Mouse (Mus musculus) ovary, postnatal 14 days (tissue): ENCODE measurements around the gene Sez6l2.
"Not testable (repeated sequence)": the region's sequence is repeated elsewhere in the genome, so short reads cannot be mapped to it uniquely, and the experiment has no call there.

Source experiments
- DNase-seq: peaks from one replicate; pipeline ENCODE4 v3.0.0; 2022; ENCODE audit warnings: low spot score

Sez6l2 gene

DNA sequence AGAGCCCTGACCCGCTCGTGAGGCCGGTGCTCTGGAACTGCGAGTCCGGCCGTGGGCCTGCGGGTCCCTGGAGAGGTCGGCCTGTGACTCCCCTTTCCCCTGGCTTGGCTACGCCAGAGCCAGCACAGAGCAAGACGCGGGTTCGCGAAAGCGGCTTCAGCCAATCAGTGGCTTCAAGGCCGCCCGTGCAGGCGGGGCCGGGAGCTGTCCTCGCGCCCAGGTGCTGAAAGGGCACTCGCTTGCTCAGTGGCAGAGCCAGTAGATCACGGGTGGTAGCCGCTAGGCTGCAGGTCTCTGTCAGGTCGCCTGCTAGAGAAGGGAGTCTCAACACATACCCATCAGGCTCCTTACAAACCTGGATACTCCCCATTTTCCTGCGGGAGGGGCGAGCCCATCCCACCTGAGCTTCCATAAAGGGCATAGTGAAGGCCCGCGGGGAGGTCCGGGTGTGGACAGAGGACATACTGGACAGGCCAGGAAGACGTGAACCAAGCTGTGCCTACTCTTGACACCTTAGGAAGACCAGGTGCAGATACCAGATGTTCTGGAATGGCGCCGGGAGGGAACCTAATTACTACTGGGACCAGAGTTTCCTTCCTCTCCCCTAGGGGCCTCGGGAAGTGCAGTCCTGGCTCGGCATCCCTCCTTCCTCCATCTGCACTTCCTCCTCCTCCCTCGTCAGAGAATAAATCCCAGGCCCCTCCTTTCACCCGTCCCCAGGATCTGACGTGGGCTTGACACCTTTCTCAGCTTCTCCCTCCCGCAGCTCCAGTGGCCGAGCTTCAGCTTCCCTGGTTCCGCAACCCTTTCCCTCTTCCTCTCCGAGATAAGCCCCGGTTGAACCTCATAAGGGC lies at the start of gene Sez6l2:
Gene Sez6l2, plus strand, starts transcription at position 771 of the 854 bp plus-strand sequence.
- DNase-seq, result peak; percentile 91

DNA sequence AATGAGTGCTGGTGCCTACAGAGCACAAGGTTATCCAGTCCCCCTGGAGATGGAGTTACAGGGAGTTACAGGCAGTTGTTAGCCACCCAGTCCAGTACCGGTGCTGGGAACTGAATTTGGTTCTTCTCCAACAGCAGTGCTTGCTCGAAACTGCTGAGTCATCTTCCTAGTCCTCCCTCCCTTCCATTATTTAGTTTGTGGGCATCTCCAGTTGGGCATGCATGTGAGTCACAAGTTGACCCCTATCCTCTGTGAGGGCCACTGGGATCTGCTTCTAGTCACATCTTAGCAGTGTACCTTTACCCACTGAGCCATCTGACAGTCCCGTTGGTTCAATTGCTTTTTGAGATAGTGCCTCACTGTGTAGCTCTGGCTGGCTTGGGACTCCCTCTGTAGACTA lies 44.8 kb upstream of the Sez6l2 start:
- DNase-seq, result no peak

DNA sequence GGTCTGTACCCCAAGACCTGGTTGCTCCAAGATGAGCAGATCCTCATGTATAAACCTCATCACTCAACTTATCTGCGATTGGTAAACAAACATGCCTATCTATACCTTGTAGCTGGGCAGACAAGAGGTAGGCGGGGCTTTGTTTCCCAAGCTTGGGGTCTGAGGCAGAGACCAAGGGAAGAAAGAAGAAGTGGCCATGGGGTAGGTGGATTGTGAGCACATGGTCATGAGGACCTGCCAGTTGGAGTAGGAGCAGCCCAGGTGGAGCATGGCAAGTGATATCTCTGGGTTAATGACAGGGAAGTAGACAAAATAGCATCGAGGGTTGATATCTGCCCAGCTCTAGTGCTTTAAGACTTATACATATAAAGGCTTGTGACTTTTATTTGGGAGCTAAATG lies 35.5 kb upstream of the Sez6l2 start:
- DNase-seq, result no peak

DNA sequence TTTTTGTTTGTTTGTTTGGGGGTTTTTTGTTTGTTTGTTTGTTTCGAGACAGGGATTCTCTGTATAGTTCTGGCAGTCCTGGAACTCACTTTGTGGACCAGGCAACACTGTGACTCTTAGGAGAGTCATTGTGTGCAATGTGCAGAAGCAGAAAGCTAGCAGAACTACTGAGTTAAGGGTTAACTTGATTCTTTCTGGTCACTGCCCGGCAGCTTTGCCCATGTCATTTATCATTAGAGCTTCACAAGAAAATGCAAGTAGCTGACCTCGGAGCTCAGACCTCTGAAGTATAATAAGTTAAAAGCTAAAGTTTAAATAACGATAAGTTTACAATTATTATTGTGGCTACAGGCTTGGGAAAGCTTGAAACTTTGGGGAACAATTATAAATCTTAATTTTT lies 32.0 kb upstream of the Sez6l2 start:
- DNase-seq, result not testable (repeated sequence)

DNA sequence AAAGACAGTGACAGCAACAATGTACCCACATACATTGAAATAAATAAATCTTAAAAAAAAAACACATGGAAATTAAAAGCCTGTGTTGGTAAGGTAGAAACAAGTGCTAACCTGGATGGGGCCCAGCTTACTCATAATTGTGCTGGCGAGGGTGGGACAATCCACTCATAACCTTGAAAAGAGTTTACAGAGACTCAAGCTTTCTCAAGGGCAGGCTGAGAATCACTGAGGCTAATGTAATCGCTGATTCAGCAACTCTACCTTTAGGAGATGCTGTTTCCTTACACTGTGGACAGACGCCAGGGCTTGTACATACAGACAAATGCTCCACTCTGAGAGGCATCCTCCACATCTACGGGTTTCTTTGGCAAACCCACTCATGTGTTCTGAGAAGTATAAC lies 30.4 kb upstream of the Sez6l2 start:
- DNase-seq, result no peak

DNA sequence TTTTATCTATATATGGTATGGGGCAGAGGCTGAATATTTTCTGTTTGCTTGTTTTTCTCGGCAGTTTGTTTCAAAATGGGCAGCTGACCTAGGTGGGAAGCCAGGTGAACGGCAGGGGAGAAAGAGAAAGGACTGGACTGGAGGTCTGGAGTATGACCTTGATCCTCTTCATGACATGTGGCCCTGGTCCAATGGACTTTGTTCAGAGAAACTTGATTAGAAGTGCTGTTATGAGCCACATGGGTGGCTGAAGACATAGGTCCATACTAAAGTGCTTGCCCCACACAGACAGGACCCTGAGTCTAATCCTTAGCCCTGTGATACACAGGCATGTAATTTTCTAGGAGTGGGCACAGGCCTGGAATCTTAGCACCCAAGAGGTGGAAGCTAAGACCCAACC lies 28.8 kb upstream of the Sez6l2 start:
- DNase-seq, result no peak

DNA sequence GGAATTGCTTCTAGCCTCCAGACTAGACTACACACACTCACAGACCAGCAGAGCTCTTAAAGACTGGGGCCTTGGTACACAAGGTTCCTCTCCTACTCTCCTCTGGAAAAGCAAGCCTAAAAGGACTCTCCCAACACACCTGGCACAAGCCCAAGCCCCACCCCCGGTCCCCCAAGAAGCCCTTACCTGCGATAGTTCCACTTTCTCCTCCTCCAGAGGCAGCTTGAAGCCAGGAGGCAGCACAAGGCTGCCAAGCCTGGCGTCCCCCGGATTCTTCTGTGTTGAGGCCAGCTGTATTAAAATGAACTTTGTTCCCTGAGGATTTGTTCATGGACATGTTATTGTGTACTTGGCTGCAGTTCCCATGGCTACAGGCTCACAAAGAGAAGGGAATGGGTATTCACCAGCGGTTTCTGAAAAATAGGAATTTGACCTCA lies 27.7 kb upstream of the Sez6l2 start, which contains the start of gene Tmem219:
Gene Tmem219, minus strand, starts transcription at position 294 of the 437 bp plus-strand sequence.
- peak; percentile 56 for DNase-seq

DNA sequence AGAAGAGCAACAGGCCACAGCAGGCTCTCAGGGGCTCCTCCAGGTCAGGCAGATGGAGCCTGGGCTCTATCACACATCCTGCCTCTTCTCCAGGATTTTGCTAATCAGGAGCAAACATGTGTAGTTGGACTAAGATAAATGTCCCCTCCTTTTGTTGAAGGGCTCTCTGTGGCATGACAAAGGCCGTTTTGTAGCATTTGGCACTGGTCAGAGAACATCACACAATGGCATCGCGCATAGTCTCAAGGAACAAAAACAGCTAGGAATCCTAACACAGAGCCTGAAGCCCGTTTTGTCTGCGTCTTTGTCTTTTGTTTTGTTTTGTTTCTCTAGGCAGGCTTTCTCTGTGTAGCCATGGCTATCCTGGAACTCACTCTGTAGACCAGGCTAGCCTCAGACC lies 26.4 kb upstream of the Sez6l2 start:
- no peak for DNase-seq

DNA sequence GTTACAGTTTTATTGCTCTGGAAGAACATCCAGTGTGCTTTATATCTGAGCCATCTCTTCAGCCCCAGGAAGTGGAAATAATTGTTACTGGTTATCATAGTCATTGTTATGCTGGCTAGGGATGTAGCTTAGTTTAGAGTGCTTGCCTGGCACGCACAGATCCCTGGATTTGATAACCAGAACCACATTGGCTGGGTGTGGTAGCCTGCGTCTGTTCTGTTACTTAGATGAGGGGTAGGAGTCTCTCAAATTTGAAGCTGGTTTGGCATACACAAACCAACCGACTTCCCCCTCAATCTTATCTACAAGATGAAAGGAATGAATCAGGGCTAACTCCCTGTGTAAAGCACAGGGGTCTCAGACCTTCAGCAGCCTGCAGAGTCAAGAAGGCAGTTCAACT lies 24.1 kb upstream of the Sez6l2 start:
- no peak for DNase-seq

DNA sequence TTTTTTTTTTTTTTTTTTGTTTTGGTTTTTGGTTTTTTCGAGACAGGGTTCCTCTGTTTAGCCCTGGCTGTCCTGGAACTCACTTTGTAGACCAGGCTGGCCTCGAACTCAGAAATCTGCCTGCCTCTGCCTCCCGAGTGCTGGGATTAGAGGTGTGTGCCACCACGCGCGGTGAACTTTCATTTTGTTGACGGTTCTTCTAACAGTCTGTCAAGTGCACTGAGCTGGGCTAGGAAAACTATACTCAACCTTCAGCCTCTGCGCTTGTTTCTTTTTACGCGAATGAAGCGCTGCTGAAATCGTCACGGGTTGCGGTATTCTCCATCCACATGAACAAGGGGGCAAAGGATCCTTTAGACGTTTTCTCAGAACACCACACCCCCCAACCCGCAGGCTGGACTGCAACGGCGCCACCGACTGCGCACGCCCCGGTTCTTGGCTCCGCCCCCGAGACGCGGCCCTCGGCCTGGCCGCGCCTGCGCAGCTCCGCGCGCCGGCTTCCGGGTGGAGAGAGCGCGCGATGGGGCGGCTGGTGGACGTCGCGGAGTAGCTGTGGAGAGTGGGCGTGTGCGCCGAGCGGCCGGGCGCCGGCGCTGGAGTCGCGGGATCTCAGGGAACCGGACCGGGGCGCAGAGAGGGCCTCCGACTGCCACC lies 21.9 kb upstream of the Sez6l2 start, which contains the start of gene Kctd13:
Gene Kctd13, plus strand, starts transcription at position 496 of the 654 bp plus-strand sequence.
- peak; percentile 91 for DNase-seq

DNA sequence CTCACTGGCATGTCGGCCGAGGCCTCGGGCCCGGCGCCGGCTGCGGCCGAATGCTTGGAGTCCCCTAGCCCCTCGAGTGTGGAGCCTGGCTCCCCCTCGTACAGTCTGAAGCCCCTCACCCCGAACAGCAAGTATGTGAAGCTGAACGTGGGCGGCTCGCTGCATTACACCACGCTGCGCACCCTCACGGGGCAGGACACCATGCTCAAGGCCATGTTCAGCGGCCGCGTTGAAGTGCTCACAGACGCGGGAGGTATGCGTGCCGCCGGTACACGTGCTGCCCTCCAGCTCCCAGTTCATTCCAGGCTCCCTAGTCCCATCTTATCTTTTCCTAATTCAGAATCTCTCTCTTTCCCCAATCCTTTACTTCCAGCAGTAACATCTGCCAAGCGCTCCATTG lies 21.3 kb upstream of the Sez6l2 start:
- DNase-seq, result no peak

DNA sequence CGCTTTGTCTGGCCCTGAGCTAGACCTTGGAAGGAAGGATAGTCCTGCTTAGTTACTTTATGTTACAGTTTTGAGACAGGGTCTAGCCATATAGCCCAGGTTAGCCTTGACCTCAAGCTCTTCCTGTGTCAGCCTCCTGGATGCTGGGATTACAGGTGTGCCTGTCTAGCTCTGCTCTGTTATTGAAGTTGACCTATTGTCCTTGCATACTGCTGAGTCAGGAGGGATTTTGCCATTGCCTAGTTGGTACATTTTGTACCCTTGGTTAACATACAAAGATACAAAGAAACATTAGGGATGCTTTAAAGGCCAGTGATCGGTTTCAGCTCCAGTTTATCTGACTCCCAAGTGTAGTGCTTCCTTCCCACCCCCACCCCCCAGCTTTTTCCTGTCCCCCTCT lies 17.7 kb upstream of the Sez6l2 start:
- DNase-seq, result no peak

DNA sequence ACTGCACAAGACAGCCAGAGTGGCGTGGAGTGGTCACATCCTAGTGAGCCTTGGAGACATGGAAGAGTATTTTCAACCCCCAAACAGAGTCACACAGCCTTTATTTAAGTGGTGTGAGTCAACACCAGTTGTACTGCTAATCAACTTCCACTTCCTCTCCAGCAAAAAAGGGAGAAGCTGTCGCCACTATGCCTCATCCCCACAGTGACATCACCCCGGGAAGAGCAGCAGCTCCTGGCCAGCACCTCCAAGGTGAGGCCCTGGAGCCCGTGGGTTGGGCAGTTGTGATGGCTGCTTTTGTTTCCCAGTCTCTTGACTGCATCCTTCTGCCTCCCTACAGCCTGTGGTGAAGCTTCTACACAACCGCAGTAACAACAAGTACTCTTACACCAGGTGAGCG lies 9.2 kb upstream of the Sez6l2 start:
- DNase-seq, result no peak

DNA sequence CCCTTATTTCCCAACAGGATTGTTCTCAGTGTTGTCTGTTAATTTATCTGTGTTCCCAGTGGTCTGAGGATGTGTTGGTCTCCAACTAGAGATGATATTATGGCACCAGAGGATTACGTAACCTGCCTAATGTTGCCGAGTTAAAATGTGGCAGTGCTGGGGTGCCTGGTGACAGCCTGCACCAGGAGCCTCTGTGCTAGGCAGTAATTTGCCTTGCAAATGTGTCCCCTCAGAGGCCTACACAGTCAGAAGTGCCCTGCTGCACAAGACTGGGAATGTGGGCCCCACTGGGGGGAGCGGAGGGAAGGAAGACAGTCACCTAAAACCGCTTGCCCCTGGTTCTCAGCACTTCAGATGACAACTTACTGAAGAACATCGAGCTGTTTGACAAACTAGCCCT lies 8.6 kb upstream of the Sez6l2 start:
- no peak for DNase-seq

DNA sequence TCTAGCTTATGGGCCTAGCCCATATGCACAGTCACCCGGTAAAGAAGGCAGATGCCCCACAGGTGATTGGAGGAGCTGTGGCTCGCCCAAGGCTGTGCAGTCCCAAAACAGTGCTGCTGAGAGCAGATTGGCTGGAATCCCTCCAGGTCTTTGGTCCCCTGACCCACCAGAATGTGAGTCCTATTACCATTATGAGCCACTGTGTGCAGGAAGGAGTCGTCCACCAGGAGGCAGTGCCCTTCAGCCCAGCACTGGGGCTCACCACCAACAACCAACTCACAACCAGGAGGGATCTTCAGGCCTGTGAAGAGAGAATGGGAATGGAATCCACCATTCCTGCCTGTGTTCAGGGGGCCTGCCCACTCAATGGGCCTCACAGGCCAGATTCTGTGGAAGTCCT lies 3.8 kb upstream of the Sez6l2 start:
- peak; percentile 27 for DNase-seq

DNA sequence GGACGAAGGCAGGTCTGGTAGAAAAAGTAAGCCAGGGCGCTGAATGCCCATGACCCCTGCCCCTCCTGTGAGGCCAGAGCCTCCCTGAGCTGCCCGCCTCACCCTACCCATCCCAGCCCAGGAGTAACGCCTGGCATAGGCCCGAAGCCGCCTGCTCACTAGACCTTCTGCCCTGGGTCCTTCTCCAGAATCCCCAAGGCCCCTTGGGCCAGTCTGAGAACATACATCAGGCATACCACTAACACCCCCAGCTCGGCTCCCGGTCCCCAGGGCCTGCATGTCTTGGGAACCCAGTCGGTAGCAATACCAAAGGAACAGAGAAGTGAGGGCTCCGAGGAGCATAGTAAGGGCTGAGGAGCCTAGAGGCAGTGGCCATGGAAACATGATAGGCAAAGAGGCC lies 1.7 kb upstream of the Sez6l2 start:
- DNase-seq, result no peak

DNA sequence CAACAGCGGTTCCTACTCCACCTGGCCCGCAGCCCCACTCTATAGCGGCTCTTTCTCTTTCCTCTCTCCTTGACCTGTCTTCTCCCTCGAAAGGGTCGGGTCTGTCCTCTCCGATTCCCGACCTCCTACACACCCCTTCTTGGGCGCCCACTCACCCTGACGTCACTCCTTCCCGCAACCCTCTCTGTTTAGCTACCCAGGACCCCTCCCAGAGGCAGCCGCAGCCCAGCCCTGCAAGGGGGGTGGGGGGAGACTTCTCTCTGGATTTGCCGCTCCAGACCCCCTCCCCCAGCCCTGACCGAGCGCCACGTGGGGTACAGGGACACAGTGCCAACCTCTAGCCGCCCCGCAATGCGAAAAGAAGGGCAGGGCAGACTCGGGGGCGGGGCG lies 965 bp upstream of the Sez6l2 start, which contains the start of gene Asphd1:
Gene Asphd1, minus strand, starts transcription at position 180 of the 390 bp plus-strand sequence.
- no peak for DNase-seq

DNA sequence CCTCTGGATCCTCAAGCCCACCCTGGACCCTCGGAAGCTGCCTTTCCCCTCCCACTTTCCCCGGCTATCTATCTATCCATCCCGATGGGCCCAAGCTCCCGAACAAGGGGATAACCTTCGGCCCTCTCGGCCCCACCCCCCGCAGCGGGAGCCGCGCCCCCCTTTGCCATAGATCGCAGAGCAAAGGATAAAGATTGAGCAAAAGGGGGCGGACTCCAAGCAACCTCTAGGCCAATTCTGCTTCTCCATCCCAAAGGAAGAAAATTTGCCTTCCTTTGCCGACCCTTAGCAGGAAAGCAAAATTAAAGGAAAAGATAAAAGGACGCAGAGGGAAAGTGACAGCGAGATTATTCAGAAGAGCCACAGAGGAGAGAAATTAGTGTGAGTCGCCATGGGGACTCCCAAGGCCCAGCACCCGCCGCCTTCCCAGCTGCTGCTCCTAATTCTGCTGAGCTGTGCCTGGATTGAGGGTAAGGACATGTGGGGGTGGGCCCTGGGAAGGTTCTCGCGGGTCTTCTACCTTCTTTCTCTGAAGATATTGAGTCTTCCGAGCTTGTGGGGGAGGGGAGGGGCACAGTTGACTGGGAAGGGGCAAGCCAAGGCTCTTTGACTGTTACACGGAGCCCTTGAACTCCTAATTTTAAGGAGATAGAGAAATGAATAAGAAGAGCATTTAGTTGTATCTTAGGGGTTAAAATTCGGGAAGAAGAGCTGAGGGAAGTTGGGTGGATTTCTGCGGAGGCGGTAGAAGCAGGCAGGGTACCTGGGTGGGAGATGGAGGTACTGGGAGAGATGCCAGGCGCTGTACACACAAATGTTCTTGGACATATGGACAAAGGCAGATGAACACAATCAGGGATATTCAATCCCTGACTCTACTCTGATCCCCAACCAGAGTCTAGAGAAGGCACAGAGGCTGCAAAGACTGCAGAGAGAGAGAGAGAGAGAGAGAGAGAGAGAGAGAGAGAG lies 568 bp downstream of the Sez6l2 start:
- no peak for DNase-seq

DNA sequence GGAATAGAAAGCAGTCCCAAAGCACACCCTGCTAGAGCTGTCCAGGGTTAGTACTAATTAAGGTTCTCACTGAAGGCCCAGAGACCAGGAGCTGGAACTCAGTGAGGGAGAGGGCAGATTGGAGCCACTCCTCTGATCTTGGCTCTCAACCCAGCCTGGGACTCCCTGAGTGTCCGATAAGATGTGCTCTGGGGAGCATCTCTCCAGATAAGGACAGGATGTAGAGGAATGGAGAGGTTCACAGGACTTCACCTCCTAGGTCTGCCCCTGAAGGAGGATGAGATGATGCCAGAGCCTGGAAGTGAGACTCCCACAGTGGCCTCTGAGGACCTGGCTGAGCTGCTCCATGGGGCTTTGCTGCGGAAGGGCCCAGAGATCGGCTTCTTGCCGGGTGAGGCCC lies 1.4 kb downstream of the Sez6l2 start:
- DNase-seq, result no peak

DNA sequence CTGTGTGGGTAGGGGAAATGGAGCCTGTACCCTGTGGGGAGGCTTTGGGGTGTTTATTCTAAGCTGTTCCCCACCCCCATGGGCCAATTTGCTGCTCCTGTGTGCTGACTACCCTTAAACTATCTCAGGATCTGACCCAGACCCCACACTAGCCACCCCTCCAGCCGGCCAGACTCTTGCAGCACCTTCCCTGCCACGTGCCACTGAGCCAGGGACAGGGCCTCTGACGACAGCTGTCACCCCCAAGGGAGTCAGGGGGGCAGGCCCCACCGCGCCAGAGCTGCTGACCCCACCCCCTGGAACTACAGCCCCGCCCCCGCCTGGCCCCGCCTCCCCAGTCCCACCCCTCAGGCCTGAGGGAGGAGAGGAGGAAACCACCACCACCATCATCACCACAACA lies 2.3 kb downstream of the Sez6l2 start:
- no peak for DNase-seq

DNA sequence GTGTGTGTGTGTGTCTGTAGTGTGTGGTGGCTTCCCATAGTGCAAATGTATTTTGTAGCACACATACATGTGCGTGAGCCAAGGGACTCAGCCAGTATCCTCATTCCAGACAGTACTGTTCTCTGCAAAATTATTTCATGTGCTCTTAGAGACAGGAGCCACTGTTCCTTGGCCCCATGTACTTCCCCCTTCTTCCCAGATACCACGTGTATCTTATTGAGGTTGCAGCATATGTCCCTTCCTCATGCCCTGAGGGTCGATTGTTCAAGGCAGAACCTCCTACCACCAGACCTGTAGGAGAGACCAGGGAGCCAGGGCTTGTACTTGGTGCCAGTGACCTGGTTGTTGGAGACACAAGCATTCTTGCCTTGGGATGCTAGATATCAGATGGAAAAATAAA lies 4.8 kb downstream of the Sez6l2 start:
- DNase-seq, result no peak

DNA sequence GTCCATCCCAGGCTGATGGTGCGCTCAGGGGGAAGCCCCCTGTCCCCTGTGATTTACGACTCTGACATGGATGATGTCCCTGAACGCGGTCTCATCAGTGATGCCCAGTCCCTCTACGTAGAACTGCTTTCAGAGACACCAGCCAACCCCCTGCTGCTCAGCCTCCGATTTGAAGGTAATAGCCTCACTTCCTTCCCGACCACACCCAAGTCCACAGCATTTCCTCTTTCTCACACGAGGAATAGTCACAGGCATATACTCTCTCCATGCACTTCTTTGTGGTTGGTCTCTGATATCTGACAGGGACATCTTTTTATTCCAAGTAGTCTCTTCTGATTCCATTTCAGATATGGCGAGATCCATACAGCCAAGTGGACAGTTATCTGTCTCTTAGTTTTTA lies 9.4 kb downstream of the Sez6l2 start:
- DNase-seq, result no peak
